Mouse (Mus musculus) layer of hippocampus, postnatal 10 days (tissue): ENCODE results near the gene Efna4. TPM values are rescaled to one million over a fixed set of nuclear protein-coding genes. Genes with fewer than 3 reads are reported as not detected.

Experiments used
- DNase-seq, 2 experiments: peaks; one replicate each; pipeline ENCODE4 v3.0.0; 2021; ENCODE audit warnings: low spot score in 2 of 2
- total RNA-seq, 2 experiments: library from RNA; stranded (reverse); gene quantifications; 2 replicates each; pipeline ENCODE4 v1.2.3; 2021

Gene Efna4
- total RNA-seq, 2 experiments from 2014 or later: 2.7 to 3.4 TPM

DNA sequence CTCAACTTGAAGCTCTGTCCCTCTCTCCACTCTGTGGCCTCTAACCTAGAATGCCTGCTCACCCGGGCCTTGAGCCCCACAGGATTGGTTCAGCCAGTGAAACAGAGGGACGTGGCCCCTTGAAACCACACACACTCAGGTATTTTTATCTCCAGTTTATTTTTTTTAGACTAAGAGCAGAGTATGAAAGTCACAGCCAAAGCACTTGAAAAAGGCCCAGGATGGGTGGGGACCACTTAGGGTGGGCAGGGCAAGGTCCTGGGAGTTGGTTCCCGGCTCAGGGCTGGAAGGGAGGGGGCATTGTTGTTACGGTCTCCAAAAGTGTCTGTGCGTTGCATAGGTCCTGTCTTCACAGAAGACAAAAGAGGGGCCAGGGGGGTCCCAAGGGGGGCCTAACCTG is 23.5 kb downstream of the Efna4 start:
- DNase-seq: no peak

DNA sequence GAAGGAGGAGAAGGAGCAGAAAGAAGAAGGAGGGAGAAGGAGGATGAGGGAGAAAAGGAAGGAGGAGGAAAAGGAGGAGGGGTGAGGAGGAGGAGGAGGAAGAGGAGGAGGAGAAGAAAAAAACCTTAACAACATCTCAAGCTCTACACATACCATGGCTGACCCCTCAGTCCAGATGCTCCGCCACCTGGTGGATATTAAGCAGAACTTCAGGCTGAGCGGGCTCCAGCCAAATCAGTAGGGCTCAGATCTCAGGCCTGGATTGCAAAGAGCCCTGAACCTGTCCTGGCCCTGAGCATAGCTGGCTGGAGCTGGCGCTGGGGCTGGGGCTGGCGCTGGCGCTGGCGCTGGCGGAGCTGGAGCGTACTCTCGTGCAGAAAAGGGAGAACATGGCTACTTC is 29.7 kb downstream of the Efna4 start:
- peak; percentile 68 to 71 for DNase-seq

DNA sequence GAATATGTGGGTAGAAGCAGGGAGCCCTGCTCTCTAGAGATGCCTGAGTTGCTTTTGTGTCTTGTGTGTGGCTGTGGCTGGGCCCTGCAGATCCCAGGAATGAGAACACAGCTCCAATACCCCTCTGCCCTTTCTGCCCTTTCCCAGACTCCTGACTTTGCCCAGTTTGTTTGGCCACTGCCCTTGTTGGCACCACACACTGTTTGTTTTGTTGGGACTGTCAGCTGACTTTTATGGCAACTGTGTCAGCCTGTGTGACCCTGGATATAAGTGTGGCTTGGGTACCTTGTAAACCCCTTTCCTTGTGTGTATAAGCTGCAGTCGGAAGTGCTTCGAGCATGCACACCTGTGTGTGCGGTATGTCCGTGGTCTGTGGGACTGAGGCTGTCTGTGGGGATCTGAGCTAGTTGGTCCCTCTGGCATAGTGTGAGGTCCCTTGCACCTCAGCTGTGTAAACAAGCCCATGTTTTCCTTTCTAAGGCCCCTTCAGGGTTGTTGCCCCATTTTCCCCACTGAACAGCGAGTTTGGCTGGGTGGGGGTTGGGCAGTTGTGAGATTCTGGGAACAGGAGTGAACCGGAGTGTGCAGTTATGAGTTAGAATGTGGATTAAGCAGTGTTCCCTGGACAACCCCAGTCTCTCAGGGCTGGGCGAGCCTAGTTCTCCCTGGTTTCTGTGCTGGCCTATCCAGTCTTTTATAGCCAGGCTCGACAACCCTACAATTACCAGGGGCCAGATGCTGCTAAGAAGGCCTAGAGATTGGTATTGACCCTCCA is 32.1 kb downstream of the Efna4 start:
- no peak for DNase-seq

DNA sequence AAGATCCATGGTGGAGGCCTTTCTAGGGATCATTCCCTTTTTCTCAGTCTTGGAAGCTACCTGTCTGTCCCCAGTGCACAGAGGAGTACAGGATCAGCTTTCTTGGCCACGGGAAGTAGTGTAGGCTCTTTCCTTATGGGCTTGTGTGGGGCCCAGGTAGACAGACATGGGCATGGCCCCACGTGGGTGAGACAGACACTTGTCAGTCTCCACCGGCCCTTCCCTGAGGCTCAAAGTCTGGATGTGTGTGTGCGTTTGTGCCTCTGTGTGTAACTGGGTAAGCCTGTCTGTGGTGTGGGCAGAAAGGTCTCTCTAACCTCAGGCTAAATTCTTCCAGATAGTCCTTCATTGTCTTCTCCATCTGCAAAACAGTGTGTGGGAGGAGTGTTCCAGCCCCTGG is 32.7 kb downstream of the Efna4 start:
- no peak for DNase-seq

DNA sequence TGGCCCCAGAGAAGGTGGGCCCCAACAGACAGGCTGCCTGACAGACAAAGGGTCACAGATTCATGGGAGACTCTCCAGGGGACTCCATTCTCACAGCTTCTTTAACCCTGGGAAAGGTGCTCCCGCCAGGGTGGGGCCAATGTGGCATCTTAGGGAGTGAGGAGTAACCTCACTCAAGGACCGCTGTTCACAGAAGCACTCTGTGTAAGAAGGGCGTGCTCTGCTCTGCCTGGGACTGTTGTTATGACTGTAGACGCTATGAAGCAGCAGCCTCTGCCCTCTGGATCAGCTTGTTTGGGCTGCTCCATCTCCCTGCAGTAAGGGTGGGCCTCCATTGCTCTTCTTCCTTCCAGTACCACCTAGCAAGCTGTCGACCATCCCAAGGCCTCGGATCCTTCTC is 33.4 kb downstream of the Efna4 start:
- DNase-seq: no peak

DNA sequence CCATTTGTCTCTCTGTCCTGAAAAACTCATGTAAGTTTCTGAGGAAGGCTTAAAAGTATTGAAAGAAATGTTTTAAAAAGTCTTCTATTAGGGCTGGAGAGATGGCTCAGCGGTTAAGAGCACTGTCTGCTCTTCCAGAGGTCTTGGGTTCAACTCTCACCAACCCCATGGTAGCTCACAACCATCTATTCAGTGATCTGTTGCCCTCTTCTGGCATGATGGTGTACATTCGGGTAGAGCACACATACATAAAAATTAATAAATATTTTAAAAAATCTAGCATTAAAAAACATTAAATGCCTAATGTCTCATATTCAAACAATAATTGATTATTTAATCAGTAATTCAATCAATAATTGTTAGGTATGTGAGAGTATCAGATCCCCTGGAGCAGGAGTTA is 37.3 kb downstream of the Efna4 start:
- no peak for DNase-seq

DNA sequence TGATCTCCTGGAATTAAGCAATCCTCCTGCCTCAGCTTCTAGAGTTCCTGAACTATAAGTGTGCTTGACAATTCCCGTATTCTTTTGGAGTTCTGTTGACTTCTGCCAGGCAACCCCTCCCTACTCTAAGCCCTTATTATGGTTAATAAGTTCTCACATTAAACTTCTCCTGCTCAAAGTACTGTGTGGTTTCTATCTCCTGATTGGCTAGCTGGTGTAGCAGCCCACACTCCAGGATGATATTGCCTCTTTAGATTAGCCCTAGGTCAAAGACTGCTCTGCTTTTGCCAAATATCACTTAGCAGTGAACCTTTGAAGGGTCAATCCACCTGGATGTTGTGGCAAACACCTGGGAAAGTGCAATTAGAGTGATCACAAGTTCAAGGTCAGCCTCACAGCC is 37.8 kb downstream of the Efna4 start:
- DNase-seq: no peak

DNA sequence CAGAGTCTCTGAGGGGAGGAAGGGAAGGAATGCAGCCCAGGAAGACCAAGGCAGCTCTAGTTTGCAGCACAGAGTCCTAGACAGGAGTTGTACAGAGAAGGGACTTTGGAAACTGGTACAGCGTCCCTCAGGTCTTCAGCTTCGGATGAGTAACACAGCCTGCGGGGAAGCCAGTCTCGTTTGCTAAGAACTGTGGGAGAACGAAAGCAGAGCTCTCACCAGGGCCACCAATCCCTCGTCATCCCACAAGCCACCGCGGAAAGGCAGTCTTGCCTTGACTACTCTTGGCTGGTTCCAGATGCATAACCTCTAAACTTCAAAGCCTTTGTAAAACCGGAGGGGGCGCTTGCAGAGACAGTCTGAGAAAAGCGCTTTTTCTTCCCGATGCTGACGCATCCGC is 38.3 kb downstream of the Efna4 start:
- DNase-seq: no peak

DNA sequence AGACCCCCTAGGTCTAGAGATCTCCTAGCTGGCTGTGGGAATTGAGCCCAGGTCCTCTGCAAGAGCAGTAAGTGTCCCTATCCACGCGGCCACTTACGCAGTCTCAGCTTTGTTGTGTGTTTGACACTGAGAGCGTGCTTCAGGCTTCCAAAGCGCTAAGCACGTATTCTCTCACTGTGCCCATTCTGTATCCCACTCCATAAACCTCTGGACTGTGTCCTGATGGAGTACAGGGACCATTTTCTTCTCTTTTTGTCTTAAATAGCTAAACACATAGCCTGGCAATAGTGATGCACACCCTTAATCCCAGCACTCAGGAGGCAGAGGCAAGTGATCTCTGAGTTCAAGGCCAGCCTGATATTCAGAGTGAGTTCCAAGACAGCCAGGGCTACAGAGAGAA is 38.9 kb downstream of the Efna4 start:
- no peak for DNase-seq

DNA sequence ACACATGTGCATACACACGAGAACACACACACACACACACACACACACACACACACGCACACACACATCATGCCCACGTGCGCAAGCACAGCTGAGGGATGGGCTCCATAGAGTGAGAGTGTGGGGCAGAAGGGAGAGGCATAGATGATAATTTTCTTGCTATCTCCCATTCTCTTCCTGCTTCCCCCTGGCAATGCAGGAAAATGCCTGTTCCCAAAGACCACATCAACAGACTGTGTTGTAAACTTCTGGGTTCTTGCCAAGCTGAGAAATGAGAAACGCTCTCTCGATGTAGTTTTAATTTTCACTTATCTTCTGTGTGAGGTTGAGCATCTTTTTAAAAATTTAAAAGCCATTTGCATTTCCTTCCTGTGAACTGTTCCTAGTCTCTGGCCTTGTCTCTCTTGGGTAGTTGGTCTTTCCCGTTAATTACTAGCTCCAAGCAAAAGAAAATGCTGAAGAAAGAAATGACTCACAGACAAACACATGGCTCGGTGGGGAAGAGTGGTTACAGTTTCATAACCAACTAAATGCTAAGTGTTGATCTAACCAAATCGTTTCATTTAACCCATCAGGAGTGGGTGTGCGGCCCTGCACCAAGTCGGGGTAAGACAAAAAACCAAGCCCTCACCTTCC is 40.9 kb downstream of the Efna4 start:
- DNase-seq: no peak

DNA sequence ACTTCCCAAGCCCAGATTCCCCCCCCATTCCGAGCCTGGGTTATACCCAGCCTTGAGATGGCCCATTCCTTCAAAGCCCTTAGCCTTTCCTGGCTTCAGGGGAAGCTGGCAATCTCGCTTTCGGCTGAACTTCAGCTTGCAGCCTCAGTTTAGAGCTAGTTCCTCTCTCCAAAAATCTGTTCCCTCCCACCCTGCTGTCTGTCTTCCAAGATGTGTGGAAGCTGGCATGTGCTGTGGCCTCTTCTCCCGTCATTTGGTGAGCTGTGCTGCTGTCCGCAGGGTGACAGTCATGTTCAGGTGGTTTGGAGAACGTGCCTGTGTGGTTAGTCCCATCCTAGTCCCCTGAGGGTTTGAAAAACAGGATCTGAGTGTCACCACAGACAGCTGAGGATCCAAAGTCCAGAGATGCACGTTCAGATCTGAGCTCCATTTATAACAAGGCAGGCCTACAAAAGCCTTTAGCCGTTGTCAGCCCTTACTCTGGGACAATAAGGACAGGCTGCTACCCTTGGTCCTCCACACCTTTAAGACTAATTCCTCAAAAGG is 42.1 kb downstream of the Efna4 start:
- DNase-seq: no peak

DNA sequence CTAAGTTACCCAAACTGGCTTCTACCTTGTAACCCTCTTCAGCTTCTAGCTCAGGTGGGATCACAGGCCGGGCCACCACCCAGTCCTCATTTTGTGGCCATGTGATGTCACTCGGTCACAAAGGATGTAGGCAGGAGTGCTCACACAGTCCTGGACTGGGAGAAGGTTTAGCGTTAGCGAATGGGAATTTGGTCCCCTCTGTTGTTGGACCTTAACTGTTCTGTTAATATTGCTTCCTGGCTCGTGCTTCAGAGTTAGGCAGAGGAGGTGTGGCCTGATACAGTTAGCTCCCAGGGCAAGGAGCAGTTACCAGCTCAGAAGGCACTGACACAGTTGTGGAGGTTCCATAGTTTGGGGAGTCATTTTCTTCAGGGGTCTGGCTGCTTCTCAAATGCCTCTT is 43.6 kb downstream of the Efna4 start:
- no peak for DNase-seq

DNA sequence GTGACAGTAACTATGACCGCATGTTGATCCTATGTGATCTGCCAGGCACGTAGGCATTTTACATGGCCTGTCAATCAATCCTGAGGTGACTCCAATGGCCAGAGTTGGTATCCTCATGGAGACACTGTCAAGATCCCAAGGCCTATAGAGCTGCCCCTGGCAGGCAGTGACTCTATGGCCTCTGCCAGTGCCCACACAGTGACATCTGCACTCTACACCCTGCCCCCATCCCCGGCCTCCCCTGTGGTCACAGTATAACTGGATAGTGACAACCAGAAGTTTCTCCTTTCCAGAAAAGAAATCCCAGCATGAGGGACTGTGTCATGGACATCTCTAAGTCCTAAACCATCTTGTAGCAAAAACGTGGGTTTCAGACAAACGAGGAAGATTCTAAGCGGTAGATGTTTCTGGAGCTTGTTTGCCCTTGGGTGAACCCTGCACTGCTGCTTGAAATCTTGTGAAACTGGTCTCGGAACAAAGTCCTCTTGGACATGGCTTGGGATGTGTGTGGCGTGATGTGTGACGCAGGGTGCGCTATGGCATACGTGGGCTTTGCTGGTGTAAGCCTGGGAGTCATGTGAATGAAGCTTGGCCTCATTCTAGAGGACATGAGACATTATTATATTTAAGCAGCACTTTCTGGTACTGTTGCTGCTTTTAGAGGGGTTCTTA is 44.4 kb downstream of the Efna4 start:
- DNase-seq: no peak

DNA sequence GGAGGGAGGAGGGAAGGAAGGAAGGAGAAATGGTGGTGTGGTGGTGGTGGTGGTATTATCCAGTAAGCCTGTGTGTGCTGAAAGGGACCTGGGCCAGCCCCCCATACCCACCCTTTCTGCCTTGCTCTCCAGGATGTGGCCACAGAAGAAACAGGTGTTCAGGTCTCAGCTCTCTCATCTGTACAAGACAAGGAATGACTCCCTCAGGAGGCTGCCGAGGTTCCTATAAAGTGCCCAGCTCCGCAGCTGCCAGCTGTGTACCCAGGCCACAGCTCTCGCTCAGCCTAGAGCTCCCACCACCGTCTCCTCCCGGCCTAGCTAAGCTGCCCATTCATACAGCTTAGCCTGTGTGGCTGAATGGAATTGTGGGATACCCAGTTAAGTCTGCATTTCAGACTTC is 45.5 kb downstream of the Efna4 start:
- no peak for DNase-seq

DNA sequence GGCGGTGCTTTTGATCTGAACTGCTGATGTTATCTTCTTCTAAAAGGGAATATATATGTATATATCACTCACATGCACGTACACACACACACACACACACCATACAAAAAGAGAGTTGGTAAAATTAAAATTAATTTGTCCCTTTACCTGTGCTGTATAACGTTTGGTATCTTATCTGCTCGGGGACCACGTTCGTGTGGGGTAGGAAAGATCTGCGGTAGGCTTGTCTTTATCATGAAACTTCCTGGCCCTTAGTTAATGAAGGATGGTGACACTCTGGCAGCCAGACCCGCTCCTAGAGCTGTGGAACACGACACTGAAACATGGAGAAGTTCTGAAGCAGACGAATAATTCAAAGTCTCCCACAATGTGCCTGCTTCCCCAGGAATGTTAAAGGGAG is 46.0 kb downstream of the Efna4 start:
- DNase-seq: no peak

DNA sequence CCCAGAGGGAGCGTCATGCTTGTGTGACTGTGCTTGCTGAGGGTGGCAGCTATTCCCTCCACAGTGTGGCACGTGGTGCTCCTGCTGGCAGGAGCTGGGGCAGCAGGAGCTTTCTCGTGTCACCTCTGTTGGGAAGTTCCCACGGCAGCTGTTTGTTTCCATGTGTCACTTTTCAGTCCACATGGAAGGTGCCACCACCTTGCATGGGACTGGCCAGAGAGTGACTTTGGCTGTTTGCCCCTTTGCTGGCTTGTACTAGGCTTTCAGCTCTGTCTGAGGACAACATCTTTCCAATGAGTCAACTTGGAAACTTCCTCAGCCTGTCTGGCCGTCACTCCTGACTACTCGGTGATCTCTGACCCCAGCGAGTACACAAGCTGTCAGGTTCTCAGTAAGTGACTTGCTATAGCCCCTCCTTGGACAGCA is 49.3 kb downstream of the Efna4 start:
- no peak for DNase-seq

DNA sequence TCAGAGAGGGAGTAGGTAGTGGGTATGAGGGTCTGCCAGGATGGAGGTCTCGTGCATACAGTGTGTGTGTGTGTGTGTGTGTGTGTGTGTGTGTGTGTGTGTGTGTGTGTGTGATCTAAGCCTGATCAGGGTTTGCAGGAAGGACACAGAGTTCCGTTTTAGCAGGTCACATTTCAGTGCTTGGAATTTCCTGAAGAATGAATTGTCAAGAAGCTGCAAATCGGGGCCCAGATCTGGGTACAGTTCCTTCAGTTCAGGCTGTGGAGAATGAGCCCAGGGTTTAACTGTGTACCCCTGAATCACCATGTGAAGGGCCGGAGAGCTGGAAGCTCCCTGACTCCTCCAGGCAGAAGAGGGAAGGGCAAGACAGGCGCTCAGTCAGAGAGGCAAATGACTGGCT is 50.5 kb downstream of the Efna4 start:
- DNase-seq: no peak

DNA sequence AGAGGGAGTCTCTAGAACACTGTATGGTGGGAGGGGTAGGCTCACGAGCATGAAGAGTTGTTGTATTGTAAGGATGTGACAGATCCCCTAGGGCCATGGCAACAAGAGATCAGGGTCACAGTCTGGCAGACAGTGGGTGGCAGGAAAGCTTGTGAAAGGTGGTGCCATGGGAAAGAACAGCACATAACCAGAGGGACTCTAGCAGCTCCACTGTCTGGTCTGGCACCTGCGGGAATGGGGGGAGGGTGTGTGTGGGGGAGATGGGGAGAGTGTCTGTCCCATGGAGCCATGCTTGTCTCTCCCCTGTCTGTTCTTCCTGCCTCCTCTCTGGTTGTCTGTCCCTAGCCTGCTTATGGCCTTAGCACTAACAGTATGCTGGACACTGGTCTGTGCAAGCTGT is 52.3 kb downstream of the Efna4 start:
- no peak for DNase-seq

DNA sequence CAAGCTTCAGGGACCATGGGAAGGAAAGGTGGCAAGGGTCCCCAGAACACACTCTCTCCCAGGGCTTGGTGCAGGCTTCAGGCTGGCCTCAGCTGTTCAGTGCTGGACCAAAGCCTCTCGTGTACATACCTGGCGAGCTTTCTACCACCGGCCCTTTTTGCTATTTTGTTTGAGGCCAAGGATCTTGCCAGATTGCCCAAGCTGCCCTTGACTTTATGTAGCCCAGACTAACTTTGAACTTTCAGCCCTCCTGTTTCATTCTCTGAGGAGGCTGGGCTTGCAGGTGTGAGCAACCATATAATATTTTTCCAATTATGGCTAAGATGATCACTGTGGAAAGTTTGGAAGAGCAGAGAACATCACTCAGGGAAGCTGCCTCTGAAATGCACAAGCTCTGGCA is 53.6 kb downstream of the Efna4 start:
- no peak for DNase-seq
